Mouse (Mus musculus): ENCODE data around the gene Ppp1r15b. TPM values are rescaled to one million over a fixed set of nuclear protein-coding genes. Genes with fewer than 3 reads are reported as not detected.

The Ppp1r15b gene
- polyA plus RNA-seq, 1 experiment from 2014 or later: 35.8 TPM

DNA sequence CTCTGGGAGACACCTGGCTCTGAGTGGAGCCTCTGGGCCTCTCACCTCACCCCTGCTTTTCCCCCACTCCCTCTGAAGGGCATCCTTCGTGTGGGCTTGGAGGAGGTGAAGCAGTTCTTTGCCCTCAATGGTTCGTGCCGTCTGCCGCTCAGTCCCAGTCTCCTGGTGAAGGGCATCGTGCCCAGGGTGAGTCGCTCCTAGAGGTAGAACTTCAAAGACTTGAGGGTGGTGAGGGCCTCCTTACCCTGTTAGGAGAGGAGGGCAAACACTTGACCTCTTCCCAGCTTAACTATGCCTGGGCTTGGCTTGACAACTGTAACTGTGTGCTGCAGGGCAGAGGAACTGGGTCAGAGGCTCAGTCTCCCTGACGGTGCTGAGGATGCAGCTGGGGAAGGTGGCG lies 39.5 kb upstream of the Ppp1r15b start:
- 81% methylated on average over 8 of the region's 8 CpGs for WGBS (ENCODE audit: insufficient replicate concordance)
- no peaks in the 10 kb centered on the region for H3K9me3 ChIP-seq (replicated peaks)
- peaks cover 6% of the 10 kb centered on the region; the same call in 1 of the 2 replicates for H3K4me1 ChIP-seq (replicated peaks)
- H3K27me3 ChIP-seq: no peaks in the 10 kb centered on the region
- ATAC-seq (ENCODE audit: low read depth) (no peak), DNase-seq (no peak)
- no peak overlapping the region for H3K27ac ChIP-seq
- H3K4me2 ChIP-seq: no peak overlapping the region
- H3K9ac ChIP-seq: no peak overlapping the region
- no peak overlapping the region for H3K4me3 ChIP-seq (replicated peaks)
- peaks cover 2% of the 10 kb centered on the region; the same call in 1 of the 2 replicates for H3K36me3 ChIP-seq

DNA sequence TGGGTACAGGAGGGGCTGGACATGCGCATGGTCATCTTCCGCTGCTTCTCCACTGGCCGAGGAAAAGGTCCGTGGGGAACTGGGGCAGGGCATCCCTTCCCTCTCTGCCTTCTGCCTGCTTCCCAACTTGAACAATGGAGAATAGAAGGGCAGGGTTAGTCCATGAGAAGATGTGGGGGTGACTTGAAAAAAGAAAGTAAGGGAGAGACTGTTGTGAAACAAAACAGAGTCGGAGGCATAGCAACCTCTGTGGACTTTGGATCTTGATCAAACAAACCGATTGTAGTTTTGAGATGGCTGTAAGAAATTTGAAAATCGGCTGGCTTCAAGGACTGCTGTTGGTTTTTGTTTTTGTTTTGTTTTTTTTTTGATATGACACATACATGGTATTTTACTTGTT lies 37.2 kb upstream of the Ppp1r15b start:
- no peaks in the 10 kb centered on the region for H3K27me3 ChIP-seq
- H3K4me1 ChIP-seq (replicated peaks): no peaks in the 10 kb centered on the region
- ATAC-seq (ENCODE audit: low read depth): no peak
- no peak overlapping the region for H3K4me2 ChIP-seq
- no peak for DNase-seq
- H3K9me3 ChIP-seq (replicated peaks): no peaks in the 10 kb centered on the region
- H3K4me3 ChIP-seq (replicated peaks): no peak overlapping the region
- 82% methylated on average over 7 of the region's 7 CpGs for WGBS (ENCODE audit: insufficient replicate concordance)
- H3K9ac ChIP-seq: no peak overlapping the region
- H3K27ac ChIP-seq: no peak overlapping the region
- H3K36me3 ChIP-seq: peaks cover 3% of the 10 kb centered on the region; the same call in 1 of the 2 replicates

DNA sequence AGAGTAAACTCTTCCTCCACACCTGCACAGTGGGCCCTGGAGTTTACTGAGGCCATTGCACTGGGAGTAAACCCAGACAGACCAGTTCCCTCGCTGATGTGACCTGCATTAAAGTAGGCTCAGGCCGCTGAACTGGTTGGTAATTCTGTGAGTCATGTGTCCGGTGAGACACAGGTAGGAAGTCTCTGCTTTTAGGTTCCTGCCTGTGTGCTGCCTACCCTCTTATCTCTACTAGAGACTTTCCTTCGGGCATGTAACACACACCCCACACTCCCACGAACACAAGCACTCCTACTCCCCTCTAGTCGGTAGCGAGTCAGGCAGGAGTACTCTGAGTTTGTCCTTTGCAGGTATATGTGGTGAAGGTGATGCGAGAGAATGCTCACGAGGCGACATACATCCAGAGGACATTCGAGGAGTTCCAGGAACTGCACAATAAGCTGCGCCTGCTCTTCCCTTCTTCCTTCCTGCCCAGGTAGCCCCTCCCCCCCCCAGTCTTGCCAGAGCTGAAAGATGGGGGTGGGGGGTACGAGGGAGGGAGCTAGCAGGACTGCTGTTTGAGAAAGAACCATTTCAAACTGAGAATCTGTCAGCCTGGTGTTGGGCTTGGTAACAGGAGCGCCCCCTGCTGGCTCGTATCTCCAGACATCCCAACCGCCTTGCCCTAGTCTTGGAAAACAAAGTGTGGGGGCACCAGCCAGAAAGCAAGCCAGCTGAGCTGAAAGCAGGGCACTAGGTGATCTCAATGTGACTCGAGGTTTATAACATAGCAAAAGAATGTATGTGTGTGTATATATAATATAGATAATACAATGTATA lies 29.8 kb upstream of the Ppp1r15b start:
- H3K9me3 ChIP-seq (replicated peaks): no peaks in the 10 kb centered on the region
- 36% methylated on average over 17 of the region's 17 CpGs for WGBS (ENCODE audit: insufficient replicate concordance)
- no peak overlapping the region for H3K9ac ChIP-seq
- no peak overlapping the region for H3K4me3 ChIP-seq (replicated peaks)
- DNase-seq: peak; percentile 59
- H3K27ac ChIP-seq: no peak overlapping the region
- no peaks in the 10 kb centered on the region for H3K27me3 ChIP-seq
- peak; percentile 46; the same call in 1 of the 2 replicates for ATAC-seq (ENCODE audit: low read depth)
- no peak overlapping the region for H3K4me2 ChIP-seq
- H3K4me1 ChIP-seq (replicated peaks): peaks cover 6% of the 10 kb centered on the region
- 0 out of 2 replicates have a peak, but pooled peaks cover 10% of the 10 kb centered on the region for H3K36me3 ChIP-seq

DNA sequence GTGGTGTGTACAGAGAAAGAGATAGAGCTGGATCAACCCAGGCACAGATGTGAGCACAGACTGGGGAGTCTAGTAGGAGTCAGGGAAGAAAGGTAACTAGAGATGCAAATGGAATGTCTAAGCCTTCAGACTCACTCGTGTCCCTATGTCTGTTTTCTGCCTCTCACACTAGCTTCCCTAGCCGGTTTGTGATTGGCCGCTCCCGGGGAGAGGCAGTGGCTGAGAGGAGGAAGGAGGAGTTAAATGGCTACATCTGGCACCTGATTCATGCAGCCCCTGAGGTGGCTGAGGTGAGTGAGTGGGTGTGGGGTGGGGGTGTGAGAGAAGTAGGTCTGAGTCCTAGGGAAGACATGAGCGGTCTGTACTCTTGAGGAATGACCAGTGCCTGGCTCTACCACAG lies 28.8 kb upstream of the Ppp1r15b start:
- Histone ChIP-seq H3K27me3 (no peaks in the 10 kb centered on the region), H3K4me1 (replicated peaks) (peaks cover 6% of the 10 kb centered on the region), H3K9me3 (replicated peaks) (no peaks in the 10 kb centered on the region), H3K4me2 (no peak overlapping the region), H3K4me3 (replicated peaks) (no peak overlapping the region), H3K27ac (no peak overlapping the region), H3K36me3 (0 out of 2 replicates have a peak, but pooled peaks cover 7% of the 10 kb centered on the region), H3K9ac (no peak overlapping the region)
- ATAC-seq (ENCODE audit: low read depth): 0 out of 2 replicates have a peak, but pooled peaks have one; percentile 8
- DNase-seq: no peak
- 73% methylated on average over 5 of the region's 5 CpGs for WGBS (ENCODE audit: insufficient replicate concordance)

DNA sequence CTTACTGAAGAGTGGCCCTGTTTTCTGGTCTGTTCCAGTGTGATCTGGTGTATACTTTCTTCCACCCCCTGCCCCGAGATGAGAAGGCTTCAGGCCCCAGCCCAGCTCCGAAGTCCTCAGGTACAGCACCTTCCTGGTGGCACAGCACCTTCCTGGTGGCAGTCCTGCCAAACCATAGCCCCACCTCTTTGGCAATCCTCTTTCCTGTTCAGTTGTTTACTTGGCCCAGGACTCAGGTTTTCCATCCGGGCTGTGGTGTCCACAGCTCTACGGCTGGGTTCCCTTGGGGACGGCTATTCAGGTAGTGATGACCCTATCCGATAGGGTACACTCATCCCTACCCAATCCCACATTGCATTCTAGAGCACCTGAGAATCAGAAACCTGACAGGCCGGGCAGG lies 27.6 kb upstream of the Ppp1r15b start:
- Histone ChIP-seq H3K27me3 (no peaks in the 10 kb centered on the region), H3K4me3 (replicated peaks) (no peak overlapping the region), H3K27ac (no peak overlapping the region), H3K36me3 (0 out of 2 replicates have a peak, but pooled peaks cover 7% of the 10 kb centered on the region), H3K4me2 (no peak overlapping the region), H3K4me1 (replicated peaks) (peaks cover 6% of the 10 kb centered on the region), H3K9me3 (replicated peaks) (no peaks in the 10 kb centered on the region), H3K9ac (no peak overlapping the region)
- ATAC-seq (ENCODE audit: low read depth) (no peak), DNase-seq (no peak)
- 81% methylated on average over 7 of the region's 7 CpGs for WGBS (ENCODE audit: insufficient replicate concordance)

DNA sequence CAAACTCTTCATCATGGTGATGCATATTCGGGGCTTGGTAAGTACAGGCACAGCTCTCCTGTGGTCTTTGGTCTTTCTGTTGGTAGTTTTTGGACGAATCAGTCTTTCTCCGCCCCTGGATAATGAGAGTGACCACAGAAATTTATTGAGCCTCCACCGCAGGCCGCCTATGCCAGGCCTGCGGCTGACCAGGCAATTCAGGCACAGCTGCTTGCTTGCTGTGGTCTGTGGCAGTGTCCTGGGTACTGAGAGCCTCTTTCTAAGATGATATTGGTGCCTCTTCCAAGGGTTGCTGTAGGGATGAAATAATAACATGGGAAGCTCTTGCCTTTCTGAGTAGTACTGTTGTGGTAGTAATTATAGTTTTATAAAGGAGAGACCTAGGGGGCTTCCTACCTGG lies 27.1 kb upstream of the Ppp1r15b start:
- Histone ChIP-seq H3K27me3 (no peaks in the 10 kb centered on the region), H3K4me3 (replicated peaks) (no peak overlapping the region), H3K36me3 (0 out of 2 replicates have a peak, but pooled peaks cover 7% of the 10 kb centered on the region), H3K4me2 (no peak overlapping the region), H3K9me3 (replicated peaks) (no peaks in the 10 kb centered on the region), H3K9ac (no peak overlapping the region), H3K4me1 (replicated peaks) (peaks cover 6% of the 10 kb centered on the region), H3K27ac (no peak overlapping the region)
- DNase-seq (no peak), ATAC-seq (ENCODE audit: low read depth) (no peak)
- 72% methylated on average over 6 of the region's 6 CpGs for WGBS (ENCODE audit: insufficient replicate concordance)

DNA sequence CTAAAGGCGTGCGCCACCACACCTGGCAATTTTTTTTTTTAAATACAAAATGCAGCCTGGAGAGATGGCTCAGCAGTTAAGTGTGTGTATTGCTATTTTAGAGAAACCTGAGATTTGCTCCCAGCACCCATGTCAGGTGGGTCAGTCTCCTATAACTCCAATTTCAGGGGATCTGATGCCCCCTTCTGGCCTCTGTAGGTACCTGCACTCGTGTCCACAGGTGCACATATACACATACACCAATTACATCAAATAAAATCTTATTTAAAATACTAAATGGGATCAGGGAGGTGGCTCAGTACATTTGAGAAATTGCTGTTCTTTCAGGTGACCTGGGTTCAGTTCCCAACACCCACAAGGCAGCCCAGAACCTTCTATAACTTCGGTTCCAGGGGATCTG lies 14.8 kb upstream of the Ppp1r15b start:
- ATAC-seq (ENCODE audit: low read depth): no peak
- no peak overlapping the region for H3K27ac ChIP-seq
- no peak overlapping the region for H3K9ac ChIP-seq
- peaks cover 35% of the 10 kb centered on the region for H3K4me1 ChIP-seq (replicated peaks)
- WGBS (ENCODE audit: insufficient replicate concordance): 76% methylated on average over 4 of the region's 4 CpGs
- no peak for DNase-seq
- H3K4me3 ChIP-seq (replicated peaks): no peak overlapping the region
- no peaks in the 10 kb centered on the region for H3K36me3 ChIP-seq
- H3K9me3 ChIP-seq (replicated peaks): no peaks in the 10 kb centered on the region
- H3K4me2 ChIP-seq: no peak overlapping the region
- H3K27me3 ChIP-seq: no peaks in the 10 kb centered on the region

DNA sequence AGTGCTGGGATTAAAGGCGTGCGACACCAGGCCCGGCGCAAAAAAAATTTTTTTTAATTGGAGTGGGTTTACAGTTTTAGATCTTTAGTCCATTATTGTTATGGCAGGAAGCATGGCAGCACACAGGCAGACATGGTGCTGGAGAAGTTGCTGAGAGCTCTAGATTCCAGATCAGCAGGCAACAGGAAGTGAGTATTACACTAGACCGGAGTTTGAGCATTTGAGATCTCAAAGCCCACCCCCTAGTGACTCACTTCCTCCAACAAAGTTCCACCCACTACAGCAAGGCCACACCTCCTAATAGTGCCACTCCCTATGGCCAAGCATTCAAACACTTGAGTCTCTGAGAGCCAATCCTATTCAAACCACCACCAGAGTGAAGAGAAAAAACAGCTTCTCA lies 12.8 kb upstream of the Ppp1r15b start:
- H3K9ac ChIP-seq: no peak overlapping the region
- no peak overlapping the region for H3K4me3 ChIP-seq (replicated peaks)
- H3K27me3 ChIP-seq: no peaks in the 10 kb centered on the region
- H3K4me2 ChIP-seq: peak overlapping the region; percentile 17; the same call in 1 of the 2 replicates
- ATAC-seq (ENCODE audit: low read depth): peak; percentile 67
- H3K27ac ChIP-seq: peak overlapping the region; percentile 88
- DNase-seq: peak; percentile 60
- 80% methylated on average over 5 of the region's 5 CpGs for WGBS (ENCODE audit: insufficient replicate concordance)
- no peaks in the 10 kb centered on the region for H3K36me3 ChIP-seq
- no peaks in the 10 kb centered on the region for H3K9me3 ChIP-seq (replicated peaks)
- peaks cover 40% of the 10 kb centered on the region for H3K4me1 ChIP-seq (replicated peaks)

DNA sequence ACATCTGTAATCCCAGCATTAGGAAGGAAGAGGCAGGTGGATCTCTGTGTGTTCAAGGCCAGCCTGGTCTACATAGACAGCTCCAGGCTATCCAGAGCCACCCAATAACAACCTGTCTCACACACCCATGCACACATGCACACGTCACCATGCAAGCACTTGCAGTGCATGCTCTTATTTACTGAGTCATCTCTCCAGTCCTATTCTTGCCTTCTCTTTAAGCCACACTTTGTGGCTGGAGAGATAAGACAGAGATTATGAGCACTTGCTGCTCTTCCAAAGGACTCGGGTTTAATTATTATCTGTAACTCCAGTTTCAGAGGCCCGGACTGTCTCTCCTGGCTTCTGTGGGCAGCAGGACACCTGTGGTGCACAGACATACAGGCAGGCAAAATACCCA lies 12.1 kb upstream of the Ppp1r15b start:
- H3K4me2 ChIP-seq: peak overlapping the region; percentile 17
- H3K27ac ChIP-seq: peak overlapping the region; percentile 88
- peaks cover 44% of the 10 kb centered on the region for H3K4me1 ChIP-seq (replicated peaks)
- no peak overlapping the region for H3K4me3 ChIP-seq (replicated peaks)
- H3K36me3 ChIP-seq: no peaks in the 10 kb centered on the region
- peak; percentile 62 for DNase-seq
- H3K9me3 ChIP-seq (replicated peaks): no peaks in the 10 kb centered on the region
- peak overlapping the region; percentile 27; the same call in 1 of the 2 replicates for H3K9ac ChIP-seq
- H3K27me3 ChIP-seq: no peaks in the 10 kb centered on the region
- peak; percentile 96 for ATAC-seq (ENCODE audit: low read depth)
- WGBS (ENCODE audit: insufficient replicate concordance): 11% methylated on average over 3 of the region's 3 CpGs

DNA sequence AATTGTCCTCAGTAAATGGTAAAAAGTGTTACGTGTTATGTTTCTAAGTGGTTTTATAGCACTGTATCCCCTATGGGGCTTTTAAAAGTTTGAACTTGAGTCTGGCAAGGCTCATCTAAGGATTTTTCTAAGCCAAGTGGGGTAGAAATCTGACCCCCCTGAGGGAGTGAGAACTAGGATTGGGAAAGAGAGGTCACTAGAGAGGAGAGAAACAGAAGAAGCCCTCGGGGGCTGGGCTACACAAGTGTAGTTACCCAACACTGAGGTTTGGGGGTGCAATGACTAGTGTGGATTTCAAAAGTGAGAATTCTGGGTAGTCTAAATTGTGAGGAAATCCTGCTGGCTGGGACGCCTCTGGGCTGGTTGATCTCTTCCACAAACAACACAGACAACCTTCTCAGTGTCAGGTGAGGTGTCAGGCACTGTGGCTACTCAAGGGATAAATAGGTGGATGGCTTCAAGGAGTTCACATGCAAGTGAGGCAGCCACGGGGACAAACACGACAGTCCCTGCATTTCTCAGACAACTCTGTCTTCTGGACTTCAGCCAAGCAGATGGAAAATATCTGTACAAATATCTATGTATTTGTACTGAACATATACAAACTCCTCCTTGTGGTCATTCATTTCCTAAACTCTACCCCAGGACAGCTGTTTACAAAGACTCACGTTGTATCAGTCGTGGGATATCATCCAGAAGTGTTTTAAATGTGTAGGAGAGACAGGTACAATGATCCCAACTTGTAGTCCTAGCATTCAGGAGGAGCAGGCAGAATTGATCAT lies 10.8 kb upstream of the Ppp1r15b start:
- Histone ChIP-seq H3K4me3 (replicated peaks) (no peak overlapping the region), H3K4me2 (no peak overlapping the region), H3K36me3 (no peaks in the 10 kb centered on the region), H3K27ac (peak overlapping the region; percentile 88; the same call in 1 of the 2 replicates), H3K9ac (no peak overlapping the region), H3K9me3 (replicated peaks) (no peaks in the 10 kb centered on the region), H3K27me3 (no peaks in the 10 kb centered on the region), H3K4me1 (replicated peaks) (peaks cover 44% of the 10 kb centered on the region)
- no peak for ATAC-seq (ENCODE audit: low read depth)
- 51% methylated on average over 7 of the region's 7 CpGs for WGBS (ENCODE audit: insufficient replicate concordance)
- no peak for DNase-seq

DNA sequence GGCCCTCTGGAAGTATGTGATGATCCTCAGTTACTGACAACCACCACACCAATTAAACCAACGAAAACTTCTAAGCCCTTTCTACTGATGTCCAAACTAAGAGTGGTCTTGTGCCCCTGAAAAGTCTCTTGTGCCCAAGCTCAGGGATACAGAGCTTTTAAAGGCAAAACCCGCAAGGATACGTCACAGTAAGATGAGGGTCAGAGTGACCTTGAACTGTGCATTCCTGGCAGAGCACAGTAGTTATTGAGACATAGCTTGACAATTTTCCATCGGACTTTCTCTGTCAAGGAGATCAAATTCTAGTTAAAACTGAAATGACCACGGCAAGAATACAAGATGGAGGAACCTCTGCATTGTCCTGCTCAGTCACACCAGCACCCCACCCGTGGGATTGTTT lies 9.7 kb upstream of the Ppp1r15b start:
- Histone ChIP-seq H3K27me3 (no peaks in the 10 kb centered on the region), H3K27ac (no peak overlapping the region)
- no peak for ATAC-seq (ENCODE audit: low read depth)

More for the DNA sequence above, 9.7 kb upstream of the Ppp1r15b start:
- H3K4me3 ChIP-seq (replicated peaks): no peak overlapping the region
- H3K36me3 ChIP-seq: no peaks in the 10 kb centered on the region
- WGBS (ENCODE audit: insufficient replicate concordance): 51% methylated on average over 6 of the region's 6 CpGs
- H3K4me2 ChIP-seq: no peak overlapping the region
- H3K9me3 ChIP-seq (replicated peaks): no peaks in the 10 kb centered on the region
- H3K9ac ChIP-seq: no peak overlapping the region
- peaks cover 44% of the 10 kb centered on the region for H3K4me1 ChIP-seq (replicated peaks)
- no peak for DNase-seq
